Mouse (Mus musculus) ovary, postnatal 36 days (tissue): ENCODE measurements around the gene Eif4e1b.
A peak's percentile ranks its signal among the peaks of the same experiment; 100 is the strongest.
"Not testable (repeated sequence)": the region's sequence is repeated elsewhere in the genome, so short reads cannot be mapped to it uniquely, and the experiment has no call there.

Experiments
- DNase-seq: peaks from one replicate; pipeline ENCODE4 v3.0.0; 2022; ENCODE audit warnings: low spot score, mixed read lengths

The Eif4e1b gene

DNA sequence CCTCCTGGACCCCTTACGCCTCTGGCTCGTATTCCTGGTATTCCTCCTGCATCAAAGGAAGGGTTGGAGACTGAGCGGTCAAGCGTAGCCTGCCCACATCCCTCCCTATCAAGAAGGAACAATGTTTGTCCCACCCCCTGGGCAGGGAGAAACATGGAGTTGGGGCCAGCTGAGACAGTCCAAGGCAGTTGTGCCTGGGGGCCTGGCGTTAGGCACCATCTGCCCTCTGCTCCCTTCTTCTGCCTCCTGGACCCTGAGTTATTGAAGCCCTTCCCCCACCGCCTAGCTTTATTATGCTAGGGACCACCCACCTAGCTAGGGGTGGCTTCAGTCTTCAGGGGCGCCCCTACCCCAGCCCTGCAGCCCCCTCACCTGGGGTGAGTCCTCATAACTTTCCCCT lies 24.3 kb upstream of the Eif4e1b start:
- DNase-seq, result no peak

DNA sequence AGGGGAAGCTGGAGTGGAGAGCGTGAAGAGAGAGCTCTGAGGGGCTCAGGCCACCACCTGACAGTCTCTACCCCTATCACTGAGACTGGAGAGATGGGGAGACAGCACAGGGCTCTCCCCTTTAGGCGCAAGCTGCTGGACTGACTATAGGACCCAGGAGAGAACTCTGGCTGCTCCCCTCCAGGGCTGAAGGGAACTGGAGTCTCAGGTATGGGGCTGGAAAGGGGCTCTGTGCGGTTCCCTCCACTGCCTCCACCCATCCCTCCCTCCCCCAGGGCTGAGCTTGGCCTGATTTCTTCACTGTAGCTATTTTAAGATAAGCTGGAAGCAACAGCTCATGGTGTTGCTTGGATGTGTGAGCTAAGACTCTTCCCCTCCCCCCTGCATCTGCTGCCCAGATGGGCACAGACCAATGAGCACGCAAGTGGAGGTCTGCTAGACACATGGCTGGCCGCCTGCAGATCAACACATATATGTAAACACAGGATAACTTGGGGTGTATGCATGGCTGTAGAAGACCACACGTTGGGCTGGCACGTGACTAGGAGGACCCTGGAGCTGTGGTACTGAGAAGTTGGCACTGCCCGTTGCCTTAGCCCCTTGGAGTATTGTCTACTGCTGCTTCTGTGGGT lies 23.5 kb upstream of the Eif4e1b start:
- DNase-seq, result no peak

DNA sequence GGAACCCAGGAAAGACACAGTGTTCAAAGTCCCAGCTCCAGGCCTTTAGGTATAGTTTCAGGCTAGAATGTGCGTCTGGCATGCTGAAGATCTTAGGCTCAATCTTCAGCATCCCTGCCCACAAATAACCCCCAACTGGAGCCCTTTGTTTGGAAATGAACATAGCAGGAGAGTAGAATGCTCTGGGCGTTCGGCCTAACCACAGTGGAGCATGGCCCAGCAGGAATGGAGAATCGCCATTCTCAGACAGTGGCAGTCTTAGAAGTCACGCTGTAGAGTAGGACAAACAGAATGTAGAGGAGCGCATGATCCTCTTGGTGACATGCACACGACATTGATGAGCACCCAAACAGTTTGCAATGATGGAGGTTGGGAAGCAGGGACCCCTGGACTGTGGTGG lies 22.9 kb upstream of the Eif4e1b start:
- no peak for DNase-seq

DNA sequence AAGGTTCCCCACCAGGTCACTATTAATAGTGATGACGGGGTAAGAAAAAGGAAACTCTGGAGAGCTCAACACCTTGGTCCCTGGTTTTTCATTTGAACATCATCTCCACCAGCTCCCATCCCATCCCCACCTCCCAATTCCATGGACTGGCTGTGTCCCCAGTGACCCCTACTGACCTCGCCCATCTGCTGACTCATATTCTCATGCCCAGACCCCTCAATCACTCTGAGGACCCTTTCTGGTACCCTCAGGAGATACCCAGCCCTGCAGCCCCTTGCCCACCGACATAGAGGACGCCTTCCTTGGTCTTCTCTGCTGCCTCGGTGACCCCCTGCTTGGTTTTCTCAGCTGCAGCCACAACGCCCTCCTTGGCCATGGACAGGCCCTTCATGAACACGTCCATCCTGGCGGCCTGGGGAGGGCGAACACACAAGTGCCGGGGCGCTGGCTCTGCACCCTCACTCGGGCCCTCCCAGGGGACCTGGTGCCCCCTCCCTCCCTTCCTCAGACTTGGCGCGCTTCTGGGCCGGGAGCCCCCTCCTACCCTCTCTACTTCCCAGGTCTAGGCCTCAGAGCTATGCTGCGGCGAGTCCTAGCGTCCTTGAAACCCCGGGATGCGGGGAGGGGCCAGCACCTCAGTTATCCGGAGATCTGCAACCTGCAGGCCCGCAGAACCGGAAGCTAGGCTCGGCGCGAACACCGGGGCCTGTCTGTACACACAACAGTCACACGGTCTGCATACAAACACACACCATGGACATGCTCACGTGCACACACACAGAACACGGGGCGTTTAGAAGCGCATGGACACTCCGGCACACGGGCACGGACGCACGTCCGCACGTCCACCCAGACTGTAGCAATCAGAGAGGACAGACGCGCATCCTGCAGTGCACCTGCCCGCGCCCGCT lies 18.3 kb upstream of the Eif4e1b start:
- no peak for DNase-seq

DNA sequence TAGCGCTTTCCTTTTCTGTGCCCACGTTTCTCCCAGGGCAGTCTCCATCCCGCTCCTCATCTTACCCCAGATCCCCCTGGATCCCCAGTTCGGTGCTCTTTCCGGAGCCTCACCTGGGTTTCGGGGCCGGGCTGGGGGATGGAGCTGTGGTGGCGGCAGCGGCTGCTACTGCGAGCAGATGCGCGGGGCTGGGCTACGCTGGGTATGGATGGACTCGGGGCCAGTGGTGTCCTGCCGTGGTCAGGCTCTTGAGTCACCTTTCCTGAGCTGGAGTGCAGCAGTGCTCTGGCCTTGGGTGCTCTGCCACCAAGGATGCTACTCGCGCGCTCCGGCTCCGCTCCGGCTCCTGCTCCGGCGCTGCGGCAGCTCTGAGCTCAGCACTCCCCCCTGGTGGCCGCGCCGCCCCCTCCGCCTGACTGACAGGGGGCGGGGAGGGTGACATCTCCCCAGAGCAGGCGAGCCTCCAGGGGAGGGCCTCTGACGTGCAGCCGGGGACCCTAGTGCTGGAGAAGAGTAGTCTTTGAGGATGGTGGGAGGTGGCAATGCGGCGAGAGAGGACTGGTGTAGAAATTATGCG lies 17.5 kb upstream of the Eif4e1b start, which contains the start of gene Sncb:
Sncb (minus strand) TSS at position 404 of the 577 bp plus-strand sequence.
- DNase-seq, result peak; percentile 45

DNA sequence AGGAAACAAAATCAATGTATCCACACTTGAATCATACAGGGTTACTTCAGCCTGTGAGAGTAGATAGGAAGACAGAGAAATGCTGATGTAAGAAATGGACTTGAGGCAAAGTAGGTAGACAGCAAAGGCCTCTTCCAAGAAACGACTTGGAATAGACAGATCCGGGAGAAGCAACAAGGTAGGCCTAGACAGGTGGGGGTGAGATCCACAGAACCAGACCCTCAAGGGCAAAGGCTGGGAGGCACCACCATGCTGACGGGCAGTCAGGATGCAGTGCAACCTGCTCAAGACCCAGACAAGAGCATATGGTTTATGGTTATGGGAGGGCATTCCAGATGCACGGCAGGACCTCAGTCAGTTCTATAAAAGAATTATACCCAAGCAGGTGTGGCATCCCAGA lies 16.8 kb upstream of the Eif4e1b start:
- no peak for DNase-seq

DNA sequence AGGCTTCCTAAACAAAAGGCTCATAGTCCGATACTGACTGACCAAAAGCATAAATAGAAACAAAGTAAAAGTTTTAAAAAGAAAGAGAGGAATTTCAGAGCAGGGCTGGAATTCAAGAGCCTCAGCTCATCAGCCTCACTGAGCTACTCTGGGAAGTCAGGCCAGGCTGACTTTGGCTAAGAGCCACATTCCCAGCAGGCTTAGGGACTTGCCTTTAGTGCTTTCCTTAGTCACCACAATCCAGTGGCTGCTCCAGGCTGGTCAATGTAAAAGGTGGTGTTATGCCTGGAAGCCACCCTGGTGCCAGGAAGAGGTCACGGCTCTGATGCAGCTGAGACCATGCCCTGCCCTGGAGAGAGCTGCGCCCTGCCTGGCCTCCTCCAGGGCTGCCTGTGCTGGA lies 3.2 kb upstream of the Eif4e1b start:
- DNase-seq, result no peak

DNA sequence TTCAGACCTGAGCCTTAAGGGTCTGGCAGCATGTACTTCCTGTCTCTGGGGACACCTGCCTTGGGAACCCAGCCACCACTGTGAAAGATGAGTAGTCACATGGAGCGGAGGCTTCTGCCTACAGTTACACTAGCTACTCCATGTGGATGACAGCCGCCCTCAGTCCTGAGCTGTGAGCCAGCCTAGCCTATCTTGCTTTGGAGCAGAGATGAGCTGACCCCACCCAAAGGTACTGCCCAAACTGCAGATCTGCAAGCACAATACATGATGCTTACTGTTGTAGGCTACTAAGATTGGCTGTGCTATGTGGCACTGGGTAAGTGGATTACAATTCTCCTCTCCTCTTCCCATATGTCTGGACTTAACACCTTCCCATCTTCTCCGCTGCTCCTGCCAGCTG lies 2.7 kb upstream of the Eif4e1b start:
- DNase-seq, result no peak

DNA sequence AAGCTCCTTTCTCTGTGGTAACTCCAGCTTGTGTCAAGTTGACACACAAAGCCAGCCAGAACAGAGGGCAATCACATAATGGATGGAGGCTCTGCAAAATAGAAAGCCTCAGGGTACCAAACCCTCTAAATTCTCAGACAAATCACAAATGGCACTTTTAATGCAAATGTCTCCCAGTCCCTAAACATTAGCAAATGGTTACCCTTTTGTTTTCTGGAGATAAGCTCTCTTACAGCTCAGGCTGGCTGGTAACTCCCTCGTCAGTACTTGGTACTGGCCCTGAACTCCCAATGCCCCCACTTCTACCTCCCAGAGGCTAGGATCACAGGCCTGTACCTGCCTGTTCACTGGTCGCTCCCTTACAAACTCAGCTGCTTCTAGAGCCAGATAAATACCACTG lies 563 bp upstream of the Eif4e1b start:
- no peak for DNase-seq

DNA sequence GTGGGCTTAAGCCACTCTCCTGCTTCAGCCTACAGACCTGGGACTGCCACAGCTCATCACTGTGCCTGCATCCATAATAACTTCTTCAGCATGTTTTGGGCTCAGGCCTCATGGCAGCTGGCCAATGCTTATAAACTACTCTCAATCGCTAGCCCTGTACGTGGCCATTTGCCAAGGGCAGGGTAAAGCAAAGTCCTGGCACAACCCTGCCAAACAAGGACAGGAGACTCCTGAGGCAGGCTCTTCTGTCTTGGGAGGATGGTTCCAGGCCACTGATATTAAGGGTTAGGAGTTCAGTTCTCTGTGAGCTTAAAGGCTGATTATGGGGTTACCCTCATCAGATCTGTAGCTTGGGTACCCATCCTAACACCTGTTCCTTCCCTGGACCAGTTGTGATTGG lies 3.8 kb downstream of the Eif4e1b start:
- not testable (repeated sequence) for DNase-seq

DNA sequence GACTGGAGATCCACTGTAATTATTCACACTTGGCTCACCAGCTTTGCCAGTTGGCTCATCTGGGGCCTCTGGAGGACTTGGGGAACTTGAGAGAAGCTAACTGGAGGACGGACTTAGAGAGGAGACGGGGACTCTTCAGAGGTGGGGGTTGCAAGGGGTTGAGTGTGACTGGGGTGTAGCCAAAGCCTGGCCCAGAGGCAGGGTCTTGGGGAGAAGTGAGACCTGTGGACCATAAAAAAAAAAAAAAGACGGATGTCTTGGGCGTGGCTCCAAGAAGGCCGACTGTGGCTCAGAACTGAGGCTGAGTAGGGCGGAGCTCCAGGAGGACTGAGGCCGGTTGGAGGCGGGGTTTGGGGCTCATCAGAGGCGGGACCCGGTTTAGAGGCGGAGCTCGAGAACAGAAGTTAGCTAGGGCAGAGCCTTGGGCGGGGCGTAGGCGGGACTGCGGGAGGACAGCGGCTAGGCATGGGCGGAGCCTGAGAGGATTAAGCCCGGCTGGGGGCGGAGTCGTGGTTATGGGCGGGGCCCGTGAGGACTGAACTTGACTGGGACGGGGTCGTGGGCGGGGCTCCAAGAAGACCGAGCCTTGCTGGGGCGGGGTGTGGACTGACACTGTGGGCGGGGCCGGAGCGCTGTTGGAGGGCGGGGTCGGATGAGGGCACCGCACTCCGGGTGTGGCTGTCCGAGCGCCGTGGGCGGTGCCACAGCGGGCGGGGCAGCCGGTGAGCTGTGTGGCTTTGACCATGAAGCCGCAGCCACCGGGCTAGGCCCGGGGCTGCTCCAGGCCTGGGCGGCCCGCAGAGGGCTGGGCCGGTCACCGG lies 5.2 kb downstream of the Eif4e1b start, which contains the start of gene Tspan17:
Tspan17 (plus strand) TSS at position 638 of the 821 bp plus-strand sequence.
- DNase-seq, result peak; percentile 95

DNA sequence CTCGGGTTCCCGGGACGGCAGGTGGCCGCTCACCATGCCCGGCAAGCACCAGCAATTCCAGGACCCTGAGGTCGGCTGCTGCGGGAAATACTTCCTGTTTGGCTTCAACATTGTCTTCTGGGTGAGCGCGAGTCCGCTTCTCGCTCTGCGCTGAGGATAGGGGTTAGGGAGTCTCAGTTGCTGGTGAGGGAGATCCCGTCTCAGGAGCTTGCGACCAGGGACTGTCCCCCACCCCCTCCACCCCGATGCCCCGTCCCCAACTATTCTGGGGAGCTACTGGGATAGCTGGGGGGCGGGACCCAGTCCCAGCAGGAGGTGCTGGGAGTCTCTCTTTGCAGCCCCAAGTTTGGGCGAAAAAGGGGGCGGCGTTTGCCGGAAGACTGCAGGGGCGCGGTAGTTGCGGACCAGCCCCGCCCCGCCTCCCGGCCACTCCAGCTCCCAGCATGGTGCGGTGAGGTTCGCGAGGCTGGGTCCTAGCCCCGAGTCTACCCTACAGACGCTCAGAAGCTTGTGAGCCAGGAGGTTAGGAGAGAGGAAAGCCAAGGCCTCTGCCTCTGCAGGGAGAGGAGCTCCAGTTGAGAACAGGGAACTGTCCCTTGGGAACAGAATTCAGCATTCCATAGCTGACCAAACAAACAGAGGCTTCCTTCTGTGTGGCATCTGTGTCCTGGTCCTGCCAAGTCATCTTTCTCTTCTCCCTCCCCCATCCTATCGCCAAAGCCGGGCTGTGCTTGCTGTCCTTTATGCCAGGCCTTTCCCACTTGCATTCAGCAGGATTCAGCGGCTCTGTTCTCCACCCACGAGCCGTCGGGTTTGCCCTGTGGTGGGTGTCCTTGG lies 6.0 kb downstream of the Eif4e1b start:
- peak; percentile 56 for DNase-seq

DNA sequence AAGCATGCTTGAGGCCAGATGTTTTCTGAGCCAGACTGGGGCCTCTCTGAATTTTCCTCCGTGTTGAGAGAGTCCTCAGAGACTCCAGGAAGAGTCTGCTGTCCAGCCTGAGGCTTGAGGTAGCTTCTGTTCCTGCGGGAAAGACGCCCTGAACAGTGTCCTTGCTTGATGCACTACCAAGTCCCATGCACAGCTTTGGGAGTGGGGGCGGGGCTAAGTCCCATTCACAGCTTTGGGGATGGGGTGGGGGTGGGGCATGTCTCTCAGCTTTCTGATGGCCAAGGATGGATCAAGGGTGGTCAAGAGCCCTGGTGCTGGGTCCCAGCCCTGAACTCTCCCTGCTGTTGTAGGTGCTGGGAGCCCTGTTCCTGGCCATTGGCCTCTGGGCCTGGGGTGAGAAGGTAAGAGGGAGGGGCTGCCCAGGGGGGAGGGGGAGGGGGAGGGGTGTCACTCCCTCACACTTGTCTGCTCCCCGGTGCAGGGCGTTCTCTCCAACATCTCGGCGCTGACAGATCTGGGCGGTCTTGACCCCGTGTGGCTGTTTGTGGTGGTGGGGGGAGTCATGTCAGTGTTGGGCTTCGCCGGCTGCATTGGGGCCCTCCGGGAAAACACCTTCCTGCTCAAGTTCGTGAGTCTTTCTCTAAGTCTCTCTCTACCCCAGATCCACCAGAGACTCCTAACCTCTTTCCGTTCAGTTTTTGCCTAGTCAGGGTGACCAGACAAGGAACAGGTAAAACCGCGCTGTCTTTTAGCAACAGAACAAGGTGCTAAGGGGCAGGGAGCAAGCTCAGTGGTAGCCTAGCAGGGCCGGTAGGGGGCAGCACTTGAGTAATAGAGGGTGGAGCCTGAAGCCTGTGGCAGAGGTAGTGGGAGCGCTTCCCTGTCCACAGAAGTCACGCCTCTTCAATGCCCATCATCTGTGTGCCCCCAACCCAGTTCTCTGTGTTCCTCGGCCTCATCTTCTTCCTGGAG lies 8.7 kb downstream of the Eif4e1b start:
- DNase-seq, result no peak

DNA sequence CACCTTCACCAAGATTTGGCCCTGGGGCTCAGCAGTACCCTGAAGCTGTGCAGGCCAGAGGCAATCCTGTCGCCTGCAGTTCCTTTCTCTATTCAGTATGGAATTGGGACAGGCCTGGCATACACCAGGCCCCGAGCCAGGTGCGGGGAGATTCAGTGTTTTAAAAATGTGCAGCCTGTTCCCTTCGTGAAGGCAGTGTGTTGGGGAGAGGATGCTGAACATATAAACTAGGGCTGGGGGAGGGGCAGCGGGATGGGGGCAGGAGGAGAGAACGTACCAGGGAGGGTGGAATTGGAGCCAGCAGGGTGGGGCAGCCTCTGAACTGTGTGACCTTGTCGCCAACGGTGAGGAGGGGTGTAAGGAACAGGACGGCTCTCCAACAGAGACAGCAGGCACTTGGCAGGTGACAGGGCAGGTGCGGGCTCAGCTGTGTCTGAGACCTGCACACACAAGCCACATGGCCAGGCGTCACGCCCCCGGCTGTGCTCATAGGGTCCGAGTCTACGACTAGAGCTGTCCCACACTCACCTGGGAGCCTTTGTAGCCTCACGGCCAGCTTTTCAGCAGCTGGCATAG lies 10.3 kb downstream of the Eif4e1b start:
- no peak for DNase-seq

DNA sequence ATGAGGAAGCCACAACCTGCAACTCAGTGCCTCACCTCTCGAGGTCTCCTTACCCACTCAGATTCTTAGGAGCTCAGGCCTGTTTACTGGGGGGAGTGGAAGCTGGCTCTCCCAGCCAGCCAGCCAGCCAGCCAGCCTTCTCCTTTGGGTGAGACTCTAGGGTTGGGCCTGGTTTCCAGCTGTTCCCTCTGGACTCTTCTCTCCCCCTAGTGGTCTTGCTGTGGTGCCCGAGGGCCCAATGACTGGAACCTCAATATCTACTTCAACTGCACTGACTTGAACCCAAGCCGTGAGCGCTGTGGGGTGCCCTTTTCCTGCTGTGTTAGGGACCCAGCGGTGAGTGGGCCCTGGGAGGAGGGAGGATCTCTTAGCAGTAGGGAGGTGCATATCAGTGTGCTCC lies 11.0 kb downstream of the Eif4e1b start:
- DNase-seq, result no peak

DNA sequence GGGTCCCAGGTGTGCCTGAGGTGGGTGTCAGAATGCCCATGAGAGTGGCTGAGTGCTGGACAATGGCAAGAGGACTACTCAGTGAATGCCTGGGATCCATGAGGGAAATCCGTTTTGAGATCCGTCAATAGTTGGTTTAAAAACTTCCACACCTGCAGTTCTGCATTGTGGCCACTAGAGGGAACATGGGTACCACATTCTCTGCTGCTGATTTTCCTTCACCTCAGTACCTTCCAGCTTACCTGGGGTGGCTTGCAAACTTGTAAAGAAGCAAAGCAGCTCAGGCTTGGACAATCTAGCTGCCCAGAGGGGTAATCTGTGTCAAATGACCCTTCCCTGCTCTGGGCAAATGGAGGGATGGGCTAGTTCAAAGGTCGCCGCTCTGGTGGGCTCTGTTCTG lies 13.6 kb downstream of the Eif4e1b start:
- DNase-seq, result no peak

DNA sequence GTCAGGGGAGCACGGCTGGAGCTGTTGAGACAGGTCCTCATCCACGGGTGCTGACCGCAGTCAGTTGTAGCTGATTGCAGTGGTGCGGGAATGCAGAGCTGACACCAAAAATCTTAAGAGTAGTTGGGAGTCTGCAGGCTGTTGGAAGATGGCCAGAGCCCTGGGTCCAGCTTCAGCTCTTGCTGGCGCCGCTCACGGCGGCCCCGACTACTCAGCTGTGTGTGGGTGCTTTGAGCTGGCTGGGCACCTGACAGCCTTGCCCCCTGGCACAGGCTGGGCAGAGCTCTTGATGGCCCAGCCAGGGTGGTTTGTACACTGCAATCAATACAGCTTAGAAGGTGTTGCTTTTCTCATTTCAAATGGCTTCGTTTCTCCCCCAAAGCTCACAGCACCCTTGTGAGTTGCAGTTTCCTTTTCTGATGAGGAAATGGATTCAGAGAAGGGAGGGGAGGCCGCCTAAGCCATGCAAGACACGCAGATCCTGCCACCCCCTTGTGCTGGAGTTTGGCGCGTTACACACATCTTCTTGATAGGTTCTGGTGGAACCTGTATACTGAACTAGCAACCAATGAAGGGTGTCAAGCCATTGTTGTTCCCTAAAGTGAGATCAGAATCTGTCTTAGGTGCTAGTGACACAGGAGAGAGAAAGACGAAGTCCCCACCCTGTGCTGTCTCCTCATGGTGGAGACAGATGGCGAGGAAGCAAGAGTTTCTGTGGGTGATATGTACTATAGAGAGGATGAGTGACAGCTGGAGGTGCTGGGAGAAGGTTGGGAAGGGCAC lies 14.3 kb downstream of the Eif4e1b start:
- no peak for DNase-seq

DNA sequence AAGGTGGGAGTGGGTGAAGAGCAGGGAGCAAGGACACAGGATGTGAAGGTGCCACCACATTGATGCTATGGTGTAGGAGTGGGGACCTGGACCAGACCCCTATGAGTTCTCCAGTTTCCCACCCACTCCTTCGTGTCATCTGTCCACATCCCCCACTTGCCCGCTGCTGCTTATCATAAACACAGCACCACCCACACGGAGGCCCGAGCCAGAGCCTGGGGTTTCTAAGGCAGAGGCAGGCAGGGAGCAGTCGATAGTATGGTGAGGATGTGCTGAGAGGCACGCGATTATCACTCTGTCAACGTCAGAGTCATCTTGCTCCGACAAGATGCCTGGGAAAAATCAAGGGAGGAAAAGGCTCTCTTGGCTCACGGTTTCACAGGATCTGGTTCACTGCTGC lies 14.9 kb downstream of the Eif4e1b start:
- DNase-seq, result no peak

DNA sequence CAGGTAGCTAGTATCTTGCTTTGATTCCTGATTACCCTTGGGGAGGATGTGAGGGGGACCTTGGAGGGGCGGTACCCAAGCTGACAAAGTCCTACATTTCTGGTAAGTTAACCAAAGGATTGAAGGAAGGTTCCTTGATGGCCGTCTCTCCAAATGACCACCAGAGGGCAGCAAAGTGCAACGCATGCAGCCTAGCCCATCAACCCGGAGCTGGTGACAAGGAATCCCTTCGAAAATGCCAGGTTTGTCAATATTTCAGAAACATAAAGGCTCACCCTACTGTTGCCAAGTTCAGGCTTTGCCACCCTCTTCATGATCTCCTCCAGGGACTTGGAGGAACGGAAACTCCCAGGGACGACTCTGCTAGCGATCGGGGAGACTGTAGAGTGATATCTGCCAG lies 15.9 kb downstream of the Eif4e1b start:
- DNase-seq, result peak; percentile 65
